Mouse (Mus musculus) embryo, embryonic 11 days (tissue): Measurements from ENCODE around the gene Actr6.
A peak's percentile ranks its signal among the peaks of the same experiment; 100 is the strongest.
"Not testable (repeated sequence)": the region's sequence is repeated elsewhere in the genome, so short reads cannot be mapped to it uniquely, and the experiment has no call there.

Experiments used
- DNase-seq: peaks from one replicate; pipeline ENCODE4 v3.0.0-alpha.2; 2015

Gene Actr6

GRCm38 (mm10) chr10:89737887-89738286, 5.8 kb upstream of the Actr6 start:
- no peak for DNase-seq

- no peak for DNase-seq
These were observed 5.0 kb upstream of the Actr6 start for GRCm38 (mm10) chr10:89737092-89737491.

GRCm38 (mm10) chr10:89731341-89731740, 754 bp downstream of the Actr6 start:
- DNase-seq = no peak

- DNase-seq = no peak
These were observed 1.7 kb downstream of the Actr6 start for GRCm38 (mm10) chr10:89730386-89730785.

GRCm38 (mm10) chr10:89722247-89723195, 9.6 kb downstream of the Actr6 start:
- DNase-seq = no peak

GRCm38 (mm10) chr10:89720796-89721195, 11.3 kb downstream of the Actr6 start:
- DNase-seq = no peak

GRCm38 (mm10) chr10:89720252-89720651, 11.8 kb downstream of the Actr6 start:
- no peak for DNase-seq

- DNase-seq = no peak
These were observed 17.2 kb downstream of the Actr6 start for GRCm38 (mm10) chr10:89714910-89715309.

- peak; percentile 53 for DNase-seq
These were observed 23.4 kb downstream of the Actr6 start for GRCm38 (mm10) chr10:89708720-89709119.

- DNase-seq = no peak
These were observed 24.7 kb downstream of the Actr6 start for GRCm38 (mm10) chr10:89707397-89707796.

- peak; percentile 37 for DNase-seq
These were observed 29.1 kb downstream of the Actr6 start for GRCm38 (mm10) chr10:89703042-89703441.

- DNase-seq = no peak
These were observed 34.1 kb downstream of the Actr6 start for GRCm38 (mm10) chr10:89697956-89698355.

GRCm38 (mm10) chr10:89696270-89696669, 35.8 kb downstream of the Actr6 start:
- not testable (repeated sequence) for DNase-seq

- no peak for DNase-seq
These were observed 36.7 kb downstream of the Actr6 start for GRCm38 (mm10) chr10:89695194-89695911.

GRCm38 (mm10) chr10:89690021-89690420, 42.1 kb downstream of the Actr6 start:
- no peak for DNase-seq

GRCm38 (mm10) chr10:89687455-89687854, 44.6 kb downstream of the Actr6 start:
- no peak for DNase-seq

GRCm38 (mm10) chr10:89686139-89686808, 45.8 kb downstream of the Actr6 start, which contains the start of gene Scyl2:
Gene Scyl2 (minus strand): TSS chr10:89686285.
- peak; percentile 96 for DNase-seq

GRCm38 (mm10) chr10:89685391-89686138, 46.5 kb downstream of the Actr6 start:
- peak; percentile 45 for DNase-seq

- no peak for DNase-seq
These were observed 49.1 kb downstream of the Actr6 start for GRCm38 (mm10) chr10:89682961-89683360.

- DNase-seq = no peak
These were observed 49.9 kb downstream of the Actr6 start for GRCm38 (mm10) chr10:89682157-89682556.

GRCm38 (mm10) chr10:89681706-89682105, 50.4 kb downstream of the Actr6 start:
- no peak for DNase-seq

GRCm38 (mm10) chr10:89680517-89680916, 51.6 kb downstream of the Actr6 start:
- no peak for DNase-seq
